Mouse (Mus musculus) liver, postnatal 0 days (tissue): ENCODE results near the gene D5Ertd579e. TPM values are rescaled to one million over a fixed set of nuclear protein-coding genes. Genes with fewer than 3 reads are reported as not detected.

ENCODE experiments used
- ATAC-seq: fragments of 200-750 bp; cut with Nextera tagmentation; 2 replicates; pipeline ENCODE4 v1.8.0; 2017; ENCODE audit warnings: mild to moderate bottlenecking, moderate library complexity
- DNase-seq: peaks from one replicate; pipeline ENCODE4 v3.0.0-alpha.2; 2016
- H3K27ac ChIP-seq: fragments of 300-500 bp; sonication (generic); 2 replicates; pipeline ENCODE4 v1.5.1; 2014; ENCODE audit warnings: antibody characterized with exemption, moderate library complexity, mild to moderate bottlenecking, low read depth
- H3K27me3 ChIP-seq: fragments of 300-500 bp; sonication (generic); 2 replicates; pipeline ENCODE4 v1.6.1; 2014; ENCODE audit warnings: low read length, control low read depth, mixed read lengths; ENCODE audit not compliant: insufficient read depth
- H3K36me3 ChIP-seq: fragments of 300-500 bp; sonication (generic); replicated peaks from 2 replicates; pipeline ENCODE4 v1.6.1; 2014; ENCODE audit warnings: mild to moderate bottlenecking, control low read depth, low read length, moderate library complexity, mixed read lengths; ENCODE audit not compliant: insufficient read depth
- H3K4me1 ChIP-seq: fragments of 300-500 bp; sonication (generic); 2 replicates; pipeline ENCODE4 v1.6.1; 2014; ENCODE audit warnings: antibody characterized with exemption, mild to moderate bottlenecking, control low read depth; ENCODE audit not compliant: insufficient read depth
- H3K4me2 ChIP-seq: fragments of 300-500 bp; sonication (generic); 2 replicates; pipeline ENCODE4 v1.6.1; 2014; ENCODE audit warnings: low read depth, mild to moderate bottlenecking, low read length, moderate library complexity, mixed read lengths
- H3K4me3 ChIP-seq: fragments of 300-500 bp; sonication (generic); 2 replicates; pipeline ENCODE4 v1.5.1; 2014; ENCODE audit warnings: low read depth, low read length
- H3K9ac ChIP-seq: fragments of 300-500 bp; sonication (generic); replicated peaks from 2 replicates; pipeline ENCODE4 v1.6.1; 2014; ENCODE audit warnings: mild to moderate bottlenecking, moderate library complexity
- H3K9me3 ChIP-seq: fragments of 300-500 bp; sonication (generic); 2 replicates; pipeline ENCODE4 v1.6.1; 2016; ENCODE audit warnings: mild to moderate bottlenecking, control low read depth, low read length, mixed read lengths
- CTCF ChIP-seq: sonication (generic); IDR thresholded peaks from 2 replicates; pipeline ENCODE4 v1.5.1; 2016; ENCODE audit warnings: antibody characterized with exemption, low read depth
- EP300 ChIP-seq: IDR thresholded peaks from 2 replicates; pipeline ENCODE4 v1.6.1; 2016; ENCODE audit warnings: antibody characterized with exemption, low read depth, mild to moderate bottlenecking
- WGBS: fragments of 180-500 bp; shearing (Covaris S2); extraction: QIAGEN DNeasy Blood & Tissue Kit; methylation state at CpG from one replicate; pipeline ENCODE4 v1.1.7; 2014; ENCODE audit not compliant: insufficient replicate concordance; 5-methylcytosine and 5-hydroxymethylcytosine counted together
- polyA plus RNA-seq: library from polyadenylated mRNA; unstranded; fragments of >200 nt; fragmentation: Nextera tagmentation; extraction: Ambion mirVana; gene quantifications from 2 replicates; pipeline ENCODE4 v1.2.1, GENCODE M21; 2015

The D5Ertd579e gene
- polyA plus RNA-seq, 1 experiment from 2014 or later: 18.5 TPM

- Histone ChIP-seq H3K27me3 (no peaks in the 10 kb centered on the region), H3K9ac (no peak overlapping the region), H3K36me3 (no peaks in the 10 kb centered on the region), H3K4me2 (peak overlapping the region; percentile 27; the same call in 1 of the 2 replicates), H3K4me1 (peaks cover 56% of the 10 kb centered on the region), H3K27ac (peak overlapping the region; percentile 53), H3K4me3 (no peak overlapping the region), H3K9me3 (no peaks in the 10 kb centered on the region)
- TF ChIP-seq EP300 (no peak), CTCF (no peak)
- ATAC-seq: peak; percentile 50
- WGBS: 46% methylated on average over 7 of the region's 7 CpGs
- no peak for DNase-seq
Measured at GRCm38 (mm10) chr5:36557584-36558308, 138.1 kb downstream of the D5Ertd579e start.

- no peak overlapping the region for H3K4me3 ChIP-seq
- ATAC-seq (no peak), DNase-seq (no peak)
- no peaks in the 10 kb centered on the region for H3K36me3 ChIP-seq
- no peak overlapping the region for H3K27ac ChIP-seq
- H3K27me3 ChIP-seq: no peaks in the 10 kb centered on the region
- H3K4me1 ChIP-seq: peaks cover 50% of the 10 kb centered on the region
- WGBS: 91% methylated on average over 3 of the region's 3 CpGs
- H3K4me2 ChIP-seq: no peak overlapping the region
- H3K9ac ChIP-seq: no peak overlapping the region; the same call in 1 of the 2 replicates
- H3K9me3 ChIP-seq: no peaks in the 10 kb centered on the region
- no peak for TF ChIP-seq EP300
- no peak for TF ChIP-seq CTCF
Measured at GRCm38 (mm10) chr5:36556906-36557305, 138.9 kb downstream of the D5Ertd579e start.

- H3K27ac ChIP-seq: no peak overlapping the region
- no peaks in the 10 kb centered on the region for H3K9me3 ChIP-seq
- H3K4me3 ChIP-seq: no peak overlapping the region
- ATAC-seq (no peak), DNase-seq (no peak)
- H3K36me3 ChIP-seq: no peaks in the 10 kb centered on the region
- no peaks in the 10 kb centered on the region for H3K27me3 ChIP-seq
- no peak overlapping the region for H3K4me2 ChIP-seq
- peaks cover 46% of the 10 kb centered on the region for H3K4me1 ChIP-seq
- no peak overlapping the region for H3K9ac ChIP-seq
- WGBS: 74% methylated on average over 4 of the region's 4 CpGs
- TF ChIP-seq CTCF (no peak), EP300 (no peak)
Measured at GRCm38 (mm10) chr5:36556289-36556688, 139.5 kb downstream of the D5Ertd579e start.

GRCm38 (mm10) chr5:36554496-36554895 is 141.3 kb downstream of the D5Ertd579e start:
- no peak overlapping the region for H3K4me3 ChIP-seq
- ATAC-seq (no peak), DNase-seq (no peak)
- no peaks in the 10 kb centered on the region for H3K27me3 ChIP-seq
- H3K27ac ChIP-seq: peak overlapping the region; percentile 51; the same call in 1 of the 2 replicates
- 65% methylated on average over 5 of the region's 5 CpGs for WGBS
- H3K9ac ChIP-seq: no peak overlapping the region
- no peaks in the 10 kb centered on the region for H3K9me3 ChIP-seq
- H3K4me2 ChIP-seq: no peak overlapping the region
- no peaks in the 10 kb centered on the region for H3K36me3 ChIP-seq
- TF ChIP-seq EP300 (no peak), CTCF (no peak)
- H3K4me1 ChIP-seq: peaks cover 35% of the 10 kb centered on the region

GRCm38 (mm10) chr5:36553886-36554285 is 141.9 kb downstream of the D5Ertd579e start:
- Histone ChIP-seq H3K27me3 (no peaks in the 10 kb centered on the region), H3K4me2 (no peak overlapping the region), H3K9me3 (no peaks in the 10 kb centered on the region), H3K27ac (peak overlapping the region; percentile 51; the same call in 1 of the 2 replicates), H3K9ac (no peak overlapping the region), H3K36me3 (no peaks in the 10 kb centered on the region), H3K4me3 (no peak overlapping the region), H3K4me1 (peaks cover 29% of the 10 kb centered on the region)
- DNase-seq: no peak
- 64% methylated on average over 4 of the region's 4 CpGs for WGBS
- ATAC-seq: no peak
- TF ChIP-seq EP300 (no peak), CTCF (no peak)

GRCm38 (mm10) chr5:36553056-36553606 is 142.7 kb downstream of the D5Ertd579e start:
- ATAC-seq (no peak), DNase-seq (no peak)
- no peak overlapping the region; the same call in 1 of the 2 replicates for H3K27ac ChIP-seq
- H3K36me3 ChIP-seq: no peaks in the 10 kb centered on the region
- no peaks in the 10 kb centered on the region for H3K27me3 ChIP-seq
- no peak overlapping the region for H3K4me2 ChIP-seq
- peaks cover 22% of the 10 kb centered on the region for H3K4me1 ChIP-seq
- TF ChIP-seq EP300 (no peak), CTCF (no peak)
- WGBS: 54% methylated on average over 2 of the region's 2 CpGs
- no peak overlapping the region for H3K9ac ChIP-seq
- H3K9me3 ChIP-seq: no peaks in the 10 kb centered on the region
- H3K4me3 ChIP-seq: no peak overlapping the region
